Mouse (Mus musculus) spleen, adult 2 months (tissue): Measurements from ENCODE around the gene Phf14.

ENCODE experiments used
- CTCF ChIP-seq: fragments of 200-500 bp; IDR thresholded peaks from 2 replicates; pipeline ENCODE4 v1.5.1; 2011; ENCODE audit warnings: mild to moderate bottlenecking, inconsistent platforms; ENCODE audit not compliant: insufficient read depth, insufficient read length, insufficient replicate concordance; ENCODE audit errors: extremely low read depth
- POLR2A ChIP-seq: fragments of 200-500 bp; IDR thresholded peaks from 2 replicates; pipeline ENCODE4 v1.6.1; 2011; ENCODE audit warnings: low read depth, low read length, inconsistent platforms

DNA sequence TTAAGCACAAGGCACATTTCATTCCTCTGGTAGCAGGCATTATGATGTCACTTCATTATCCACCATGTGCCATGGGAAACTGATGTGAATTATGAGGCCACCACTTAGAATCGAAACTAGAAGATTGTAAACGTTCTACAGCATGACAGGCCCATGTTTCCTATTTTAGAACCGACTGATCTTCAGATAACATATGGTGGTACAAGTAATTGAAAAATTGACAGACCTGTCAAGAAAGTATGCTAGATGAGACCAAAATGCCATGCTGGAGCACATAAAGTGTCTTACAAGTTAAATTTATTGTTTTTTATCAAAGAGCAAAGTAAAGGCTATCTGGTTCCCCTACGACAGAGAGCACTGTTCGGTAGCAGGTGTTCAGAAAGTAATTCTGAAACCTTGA, 172.8 kb downstream of the Phf14 start:
- TF ChIP-seq CTCF (no peak), POLR2A (no peak)
